Mouse (Mus musculus) stomach, embryonic 14.5 days (tissue): ENCODE measurements around the gene Plekhf1. TPM values are rescaled to one million over a fixed set of nuclear protein-coding genes. Genes with fewer than 3 reads are reported as not detected.
A peak's percentile ranks its signal among the peaks of the same experiment; 100 is the strongest.

Source experiments
- ATAC-seq: fragments of 200-750 bp; cut with Nextera tagmentation; 2 replicates; pipeline ENCODE4 v1.8.0; 2017; ENCODE audit warnings: low read depth, moderate TSS enrichment; ENCODE audit not compliant: insufficient number of reproducible peaks, insufficient read depth, low FRiP score
- H3K27ac ChIP-seq: fragments of 300-500 bp; sonication (generic); 2 replicates; pipeline ENCODE4 v1.5.1; 2014; ENCODE audit warnings: mild to moderate bottlenecking, low read length, moderate library complexity, mixed read lengths
- H3K27me3 ChIP-seq: fragments of 300-500 bp; sonication (generic); 2 replicates; pipeline ENCODE4 v1.6.1; 2014; ENCODE audit warnings: low read length, control low read depth, mixed read lengths; ENCODE audit not compliant: control insufficient read depth, insufficient read depth
- H3K36me3 ChIP-seq: fragments of 300-500 bp; sonication (generic); 2 replicates; pipeline ENCODE4 v1.6.1; 2014; ENCODE audit warnings: mild to moderate bottlenecking, control low read depth, low read length, moderate library complexity, mixed read lengths; ENCODE audit not compliant: control insufficient read depth, insufficient read depth
- H3K4me1 ChIP-seq: fragments of 300-500 bp; sonication (generic); 2 replicates; pipeline ENCODE4 v1.6.1; 2014; ENCODE audit warnings: low read length, control low read depth, mixed read lengths; ENCODE audit not compliant: control insufficient read depth, insufficient read depth
- H3K4me2 ChIP-seq: fragments of 300-500 bp; sonication (generic); replicated peaks from 2 replicates; pipeline ENCODE4 v1.6.1; 2014; ENCODE audit warnings: low read depth, low read length, control low read depth
- H3K4me3 ChIP-seq: fragments of 300-500 bp; sonication (generic); 2 replicates; pipeline ENCODE4 v1.5.1; 2014; ENCODE audit warnings: low read depth, low read length, control low read depth
- H3K9ac ChIP-seq: fragments of 300-500 bp; sonication (generic); replicated peaks from 2 replicates; pipeline ENCODE4 v1.6.1; 2014; ENCODE audit warnings: low read depth, mild to moderate bottlenecking, control low read depth, low read length, moderate library complexity, mixed read lengths
- H3K9me3 ChIP-seq: fragments of 300-500 bp; sonication (generic); 2 replicates; pipeline ENCODE4 v1.6.1; 2016; ENCODE audit warnings: low read depth, low read length, control low read depth; ENCODE audit not compliant: control insufficient read depth
- WGBS: fragments of 180-500 bp; shearing (Covaris S2); extraction: QIAGEN DNeasy Blood & Tissue Kit; methylation state at CpG from one replicate; pipeline ENCODE4 v1.1.7; 2014; 5-methylcytosine and 5-hydroxymethylcytosine counted together
- polyA plus RNA-seq: library from polyadenylated mRNA; unstranded; fragments of >200 nt; fragmentation: Nextera tagmentation; extraction: Ambion mirVana; gene quantifications from 2 replicates; pipeline ENCODE4 v1.2.1, GENCODE M21; 2014

Plekhf1 gene
- polyA plus RNA-seq, 1 experiment from 2014 or later = 2.8 TPM

GRCm38 (mm10) chr7:38214473-38215214 is 13.2 kb downstream of the Plekhf1 start:
- H3K9me3 ChIP-seq = no peaks in the 10 kb centered on the region
- H3K4me3 ChIP-seq = no peak overlapping the region
- H3K27me3 ChIP-seq = no peaks in the 10 kb centered on the region
- H3K4me2 ChIP-seq = no peak overlapping the region
- no peak overlapping the region for H3K9ac ChIP-seq
- no peak overlapping the region for H3K27ac ChIP-seq
- H3K4me1 ChIP-seq = no peaks in the 10 kb centered on the region; the same call in 1 of the 2 replicates
- H3K36me3 ChIP-seq = no peaks in the 10 kb centered on the region
- 66% methylated on average over 5 of the region's 5 CpGs for WGBS
- ATAC-seq = no peak

- Histone ChIP-seq H3K9ac (no peak overlapping the region; the same call in 1 of the 2 replicates), H3K27me3 (no peaks in the 10 kb centered on the region)
- 30% methylated on average over 3 of the region's 3 CpGs for whole genome bisulfite sequencing
These were observed 15.2 kb downstream of the Plekhf1 start for GRCm38 (mm10) chr7:38212651-38213062.

GRCm38 (mm10) chr7:38209478-38210152 is 18.2 kb downstream of the Plekhf1 start:
- no peak for ATAC-seq
- H3K9me3 ChIP-seq = no peaks in the 10 kb centered on the region
- H3K4me2 ChIP-seq = no peak overlapping the region
- no peaks in the 10 kb centered on the region for H3K27me3 ChIP-seq
- H3K36me3 ChIP-seq = no peaks in the 10 kb centered on the region
- H3K9ac ChIP-seq = no peak overlapping the region
- H3K27ac ChIP-seq = no peak overlapping the region; the same call in 1 of the 2 replicates
- H3K4me1 ChIP-seq = peaks cover 3% of the 10 kb centered on the region; the same call in 1 of the 2 replicates
- WGBS = 65% methylated on average over 11 of the region's 11 CpGs
- no peak overlapping the region for H3K4me3 ChIP-seq

More at GRCm38 (mm10) chr7:38212651-38213062, 15.2 kb downstream of the Plekhf1 start:
- H3K9me3 ChIP-seq = no peaks in the 10 kb centered on the region
- peaks cover 3% of the 10 kb centered on the region; the same call in 1 of the 2 replicates for H3K4me1 ChIP-seq
- no peak overlapping the region for H3K4me3 ChIP-seq
- H3K4me2 ChIP-seq = no peak overlapping the region
- no peak overlapping the region for H3K27ac ChIP-seq
- ATAC-seq = no peak
- no peaks in the 10 kb centered on the region for H3K36me3 ChIP-seq

GRCm38 (mm10) chr7:38208969-38209368 is 18.8 kb downstream of the Plekhf1 start:
- no peak for ATAC-seq
- Histone ChIP-seq H3K4me2 (no peak overlapping the region), H3K36me3 (no peaks in the 10 kb centered on the region), H3K27me3 (no peaks in the 10 kb centered on the region), H3K4me3 (no peak overlapping the region), H3K4me1 (peaks cover 3% of the 10 kb centered on the region; the same call in 1 of the 2 replicates), H3K9ac (no peak overlapping the region), H3K27ac (no peak overlapping the region), H3K9me3 (no peaks in the 10 kb centered on the region)
- 68% methylated on average over 3 of the region's 3 CpGs for WGBS

GRCm38 (mm10) chr7:38206564-38206963 is 21.3 kb downstream of the Plekhf1 start:
- H3K9ac ChIP-seq = no peak overlapping the region
- ATAC-seq = no peak
- WGBS = 80% methylated on average over 3 of the region's 3 CpGs
- H3K27ac ChIP-seq = no peak overlapping the region
- H3K4me3 ChIP-seq = no peak overlapping the region
- H3K27me3 ChIP-seq = no peaks in the 10 kb centered on the region
- H3K9me3 ChIP-seq = no peaks in the 10 kb centered on the region
- no peaks in the 10 kb centered on the region for H3K36me3 ChIP-seq
- H3K4me2 ChIP-seq = no peak overlapping the region
- H3K4me1 ChIP-seq = peaks cover 3% of the 10 kb centered on the region; the same call in 1 of the 2 replicates

GRCm38 (mm10) chr7:38205801-38206200 is 22.0 kb downstream of the Plekhf1 start:
- H3K9ac ChIP-seq = no peak overlapping the region
- WGBS = 49% methylated on average over 2 of the region's 2 CpGs
- H3K27ac ChIP-seq = no peak overlapping the region
- ATAC-seq = no peak
- peaks cover 4% of the 10 kb centered on the region; the same call in 1 of the 2 replicates for H3K4me1 ChIP-seq
- H3K27me3 ChIP-seq = no peaks in the 10 kb centered on the region
- H3K9me3 ChIP-seq = no peaks in the 10 kb centered on the region
- no peak overlapping the region for H3K4me2 ChIP-seq
- no peaks in the 10 kb centered on the region for H3K36me3 ChIP-seq
- no peak overlapping the region for H3K4me3 ChIP-seq

- no peaks in the 10 kb centered on the region for H3K36me3 ChIP-seq
- H3K9ac ChIP-seq = no peak overlapping the region
- no peak for ATAC-seq
These were observed 23.5 kb downstream of the Plekhf1 start for GRCm38 (mm10) chr7:38204314-38204713.

GRCm38 (mm10) chr7:38201290-38201658 is 26.5 kb downstream of the Plekhf1 start:
- peak overlapping the region; percentile 35; the same call in 1 of the 2 replicates for H3K4me2 ChIP-seq
- no peaks in the 10 kb centered on the region for H3K9me3 ChIP-seq
- H3K4me1 ChIP-seq = 0 out of 2 replicates have a peak, but pooled peaks cover 6% of the 10 kb centered on the region
- no peak overlapping the region for H3K4me3 ChIP-seq
- H3K36me3 ChIP-seq = no peaks in the 10 kb centered on the region
- WGBS = 42% methylated on average over 3 of the region's 3 CpGs
- no peak for ATAC-seq
- H3K9ac ChIP-seq = no peak overlapping the region
- no peak overlapping the region for H3K27ac ChIP-seq
- no peaks in the 10 kb centered on the region for H3K27me3 ChIP-seq

More at GRCm38 (mm10) chr7:38204314-38204713, 23.5 kb downstream of the Plekhf1 start:
- Histone ChIP-seq H3K4me3 (no peak overlapping the region), H3K27me3 (no peaks in the 10 kb centered on the region), H3K9me3 (no peaks in the 10 kb centered on the region), H3K4me2 (no peak overlapping the region), H3K27ac (no peak overlapping the region), H3K4me1 (peaks cover 6% of the 10 kb centered on the region; the same call in 1 of the 2 replicates)
- WGBS = 88% methylated on average over 6 of the region's 6 CpGs
